Mouse (Mus musculus): Measurements from ENCODE around the gene Trim7. TPM values are rescaled to one million over a fixed set of nuclear protein-coding genes. Genes with fewer than 3 reads are reported as not detected.
"Not testable (repeated sequence)": the region's sequence is repeated elsewhere in the genome, so short reads cannot be mapped to it uniquely, and the experiment has no call there.

The Trim7 gene
- total RNA-seq, 2 experiments from 2014 or later, result 48.2 to 49.7 TPM

DNA sequence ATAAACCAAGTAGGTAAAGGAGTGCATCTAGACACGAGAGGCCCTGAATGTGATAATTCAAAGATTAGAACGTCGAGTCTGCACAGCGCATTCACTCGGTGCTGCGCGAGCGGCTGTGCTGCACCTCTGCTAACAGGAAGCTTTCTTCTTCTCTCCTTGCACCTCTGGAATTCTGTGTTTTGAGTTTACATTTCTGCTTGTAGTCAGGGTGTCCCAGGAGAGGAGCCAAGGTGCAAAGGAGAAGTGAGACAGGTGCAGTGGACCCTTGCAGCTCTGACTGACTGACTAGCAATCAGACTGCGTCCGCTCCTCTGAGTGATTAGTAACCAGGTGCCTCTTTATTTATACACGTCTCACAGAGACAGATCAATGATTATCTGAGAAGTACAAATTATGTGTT lies 17.3 kb downstream of the Trim7 start:
- no peak for DNase-seq

DNA sequence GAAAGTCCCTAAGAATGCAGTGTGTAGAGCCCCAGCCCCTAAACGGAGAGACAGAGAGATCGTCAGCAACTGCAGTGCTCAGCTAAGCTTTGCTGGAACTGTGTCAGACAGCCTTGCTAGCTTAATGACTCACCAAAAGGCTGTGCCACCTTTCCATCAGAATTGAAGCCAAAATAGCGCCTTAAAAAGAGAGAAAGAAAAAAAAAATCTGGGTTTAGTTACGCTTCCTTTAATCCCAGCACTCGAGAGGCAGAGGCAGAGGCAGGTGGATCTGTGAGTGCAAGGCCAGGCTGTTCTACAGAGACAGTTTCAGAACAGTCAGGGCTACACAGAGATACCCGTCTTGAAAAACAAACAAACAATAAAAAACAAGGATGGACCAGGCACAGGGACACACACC lies 18.4 kb downstream of the Trim7 start:
- no peak for DNase-seq
- intact Hi-C loops (cut with DNase I), result no loop called here

More for the DNA sequence above, 17.3 kb downstream of the Trim7 start:
- intact Hi-C loops (cut with DNase I), result no loop called here

DNA sequence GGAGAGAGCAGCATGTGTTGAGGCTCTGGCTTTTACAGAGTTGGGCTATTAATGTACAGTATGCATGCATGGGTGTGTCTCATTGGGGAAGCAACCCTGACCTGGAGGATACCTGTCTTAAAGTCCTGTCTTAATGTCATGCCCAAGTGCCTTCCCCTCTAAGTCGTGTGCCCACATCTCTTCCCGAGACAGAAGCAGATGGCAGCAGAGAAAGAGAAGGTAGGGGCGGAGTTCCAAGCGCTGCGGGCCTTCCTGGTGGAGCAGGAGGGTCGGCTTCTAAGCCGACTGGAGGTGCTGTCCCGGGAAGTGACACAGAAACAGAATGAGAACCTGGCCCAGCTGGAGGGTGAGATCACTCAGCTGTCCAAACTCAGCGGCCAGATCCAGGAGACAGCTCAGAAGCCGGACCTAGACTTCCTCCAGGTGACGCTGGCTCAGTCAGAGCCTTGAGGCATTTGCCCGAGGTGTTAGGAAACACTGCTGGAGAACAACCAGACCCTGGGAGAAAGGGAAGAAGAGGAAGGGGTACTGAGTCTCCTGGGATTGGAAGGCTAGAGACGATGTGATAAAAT lies 19.4 kb downstream of the Trim7 start:
- intact Hi-C loops (cut with DNase I), result no loop called here
- no peak for DNase-seq

DNA sequence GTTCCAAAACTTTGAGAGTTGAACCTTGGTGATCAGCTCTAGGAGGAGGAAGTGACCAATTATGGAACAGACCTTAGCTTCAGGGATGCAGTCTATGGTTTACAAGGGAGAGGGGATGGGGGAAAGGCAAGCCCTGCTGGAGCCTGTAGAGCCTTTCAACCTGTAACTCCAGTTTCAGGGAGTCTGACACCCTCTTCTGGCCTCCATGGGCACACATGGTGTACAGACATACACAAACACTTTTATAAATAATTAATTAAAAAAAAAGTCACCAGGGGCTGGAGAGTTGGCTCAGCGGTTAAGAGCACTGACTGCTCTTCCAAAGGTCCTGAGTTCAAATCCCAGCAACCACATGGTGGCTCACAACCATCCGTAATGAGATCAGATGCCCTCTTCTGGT lies 20.4 kb downstream of the Trim7 start:
- DNase-seq; intact Hi-C loops (cut with DNase I): not testable (repeated sequence)

DNA sequence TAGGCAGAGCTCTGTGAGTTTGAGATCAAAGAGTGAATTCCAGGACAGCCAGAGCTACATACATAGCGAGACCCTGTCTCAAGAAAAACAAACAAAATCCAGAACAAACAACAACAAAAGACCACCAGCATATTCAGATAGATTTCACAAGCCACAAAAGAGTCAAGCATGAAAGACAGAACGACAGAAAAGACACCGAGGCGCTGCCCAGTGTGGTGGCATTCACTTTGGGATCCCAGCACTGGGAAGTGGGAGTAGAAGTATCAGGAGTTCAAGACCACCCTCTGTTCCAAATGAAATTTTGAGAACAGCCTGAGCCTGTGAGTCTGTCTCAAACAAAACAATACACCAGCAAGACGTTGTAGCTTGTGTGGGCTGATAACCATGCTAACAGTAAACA lies 20.9 kb downstream of the Trim7 start:
- no peak for DNase-seq
- intact Hi-C loops (cut with DNase I), result no loop called here

DNA sequence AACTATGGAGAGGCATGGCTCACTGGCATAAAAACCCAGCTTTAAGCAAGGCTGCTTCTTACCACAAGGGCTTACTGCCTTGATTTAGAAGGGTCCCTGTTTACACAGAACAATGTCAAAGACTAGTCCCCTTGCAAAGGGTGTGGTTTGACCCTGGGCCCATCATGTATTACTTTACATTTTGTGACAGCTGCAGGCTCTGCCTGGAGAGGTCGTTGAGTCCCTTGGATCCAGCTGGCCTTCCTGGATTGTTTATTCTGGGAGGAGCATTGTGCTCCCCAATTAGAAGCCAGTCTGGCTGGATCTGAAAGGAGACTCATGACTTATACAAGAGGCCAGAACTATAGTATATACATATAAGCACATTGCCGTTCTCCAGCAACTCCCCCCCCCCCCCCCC lies 24.3 kb downstream of the Trim7 start:
- no peak for DNase-seq
- intact Hi-C loops (cut with DNase I), result no loop called here

DNA sequence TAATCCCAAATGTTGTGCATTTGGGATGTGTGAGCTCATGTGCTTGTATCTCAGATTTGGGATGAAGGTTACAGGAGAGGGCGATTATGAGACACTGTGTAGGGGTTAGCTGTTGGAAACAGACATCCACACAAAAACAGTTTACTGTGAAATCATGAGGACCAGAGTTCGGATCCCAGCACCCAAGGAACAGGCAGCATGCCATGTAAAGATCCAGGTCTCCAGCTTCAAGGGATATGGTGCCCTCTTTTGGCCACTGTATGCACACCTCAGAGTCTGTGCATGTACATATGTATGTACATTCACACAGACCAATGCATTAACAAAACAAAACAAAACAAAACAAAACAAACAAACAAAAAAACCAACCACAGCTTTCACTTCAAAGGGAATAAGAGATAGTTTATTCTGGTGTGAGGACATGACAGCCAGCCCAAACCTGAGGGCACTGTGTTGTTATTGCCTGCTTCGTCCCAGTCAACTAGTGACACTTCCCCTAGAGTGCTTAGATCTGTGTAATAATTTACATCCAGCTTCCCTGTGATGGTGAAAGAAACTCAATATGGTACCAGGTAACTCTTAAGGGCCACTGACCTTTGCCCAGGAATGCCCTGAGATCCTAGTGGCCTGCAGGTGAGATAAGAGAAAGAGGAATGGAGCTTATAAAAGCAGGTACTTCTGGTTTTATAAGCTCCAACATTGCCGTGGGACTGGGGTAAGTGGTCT lies 25.5 kb downstream of the Trim7 start:
- no peak for DNase-seq
- intact Hi-C loops (cut with DNase I), result no loop called here

DNA sequence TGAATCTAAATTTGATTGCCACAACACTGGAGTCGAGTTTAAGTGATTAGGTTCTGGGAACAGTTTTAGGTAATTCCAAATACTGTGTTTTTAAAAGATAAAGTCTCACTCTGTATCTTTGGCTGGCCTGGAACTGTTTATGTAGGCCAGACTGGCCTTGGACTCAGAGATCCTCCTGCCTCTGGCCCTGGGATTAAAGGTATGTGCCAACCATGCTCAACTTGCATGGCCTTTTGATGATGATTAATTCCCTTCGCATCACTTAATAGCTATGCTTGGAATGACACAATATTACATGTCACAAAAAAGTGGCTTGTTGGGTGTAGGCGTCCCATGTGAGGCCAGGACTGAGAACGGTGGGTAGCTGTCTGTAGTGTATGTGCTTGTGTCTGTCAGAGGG lies 26.2 kb downstream of the Trim7 start:
- intact Hi-C loops (cut with DNase I), result no loop called here
- no peak for DNase-seq

DNA sequence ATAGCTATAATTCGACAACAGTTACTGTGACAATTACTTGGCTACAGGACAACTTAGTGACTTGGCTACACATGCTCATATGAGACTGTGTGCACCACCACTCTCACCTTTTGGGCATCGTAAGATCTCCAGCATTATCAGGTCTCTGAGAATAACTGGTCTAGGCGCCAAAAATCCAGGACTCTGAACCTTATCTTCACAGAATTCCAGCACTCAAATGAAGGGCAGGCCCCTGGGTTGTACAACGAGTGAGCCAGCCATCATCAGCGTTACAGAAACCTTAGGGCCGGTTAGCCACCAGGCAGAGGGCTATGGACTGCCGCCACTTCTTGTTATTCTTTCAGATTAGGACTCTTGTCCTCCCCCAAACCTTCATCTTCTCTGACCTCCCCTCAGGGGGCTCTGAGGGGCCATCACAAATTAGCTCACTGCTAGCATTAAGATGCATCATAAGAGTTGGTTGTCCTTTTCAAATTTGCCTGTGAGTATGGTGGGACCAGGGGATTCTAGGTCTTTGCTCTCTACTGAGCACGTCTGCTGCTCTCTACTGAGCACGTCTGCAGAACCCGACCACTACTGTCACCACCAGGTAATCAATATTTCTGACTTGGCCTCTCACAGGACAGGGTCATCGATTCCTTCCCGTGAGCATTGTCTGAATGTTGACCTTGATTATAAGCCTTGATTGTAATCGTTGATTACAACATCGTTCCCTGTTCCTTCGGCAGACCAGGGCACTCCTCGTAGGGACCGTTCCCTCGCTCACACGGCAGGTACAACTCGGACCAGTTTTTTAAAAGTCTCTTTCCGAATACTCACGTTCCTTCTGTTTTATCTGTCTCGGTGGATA lies 26.9 kb downstream of the Trim7 start:
- intact Hi-C loops (cut with DNase I), result no loop called here
- no peak for DNase-seq

DNA sequence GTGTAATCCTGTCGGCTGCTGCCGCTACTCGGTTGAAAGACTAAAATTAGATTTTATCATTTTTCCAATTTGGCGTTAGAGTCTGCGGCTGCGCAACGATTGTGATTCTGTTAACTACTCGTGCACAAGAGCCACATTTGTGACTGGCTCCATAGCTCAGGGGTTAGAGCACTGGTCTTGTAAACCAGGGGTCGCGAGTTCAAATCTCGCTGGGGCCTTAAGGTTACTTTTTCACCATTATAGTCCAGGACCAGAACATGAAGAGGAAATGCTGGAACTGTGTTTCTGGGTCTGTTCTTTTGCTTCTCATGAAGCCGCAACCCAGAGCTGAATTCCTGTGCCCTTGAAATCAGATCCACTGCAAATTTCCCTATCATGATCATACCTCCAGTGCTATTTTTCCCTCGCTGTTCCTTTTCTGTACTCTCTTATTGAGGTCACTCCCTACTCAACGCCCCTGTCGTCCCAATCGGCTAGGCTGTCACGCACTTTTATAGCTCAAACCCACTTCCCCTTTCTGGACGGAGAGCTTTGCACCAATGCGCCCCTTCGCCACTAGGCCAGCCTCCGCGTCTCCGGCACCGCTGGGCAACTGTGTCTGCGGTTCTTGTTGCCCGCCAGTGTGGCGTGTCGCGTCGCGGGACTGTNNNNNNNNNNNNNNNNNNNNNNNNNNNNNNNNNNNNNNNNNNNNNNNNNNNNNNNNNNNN lies 27.7 kb downstream of the Trim7 start:
- DNase-seq, result peak; percentile 74 to 88
- intact Hi-C loops (cut with DNase I), result no loop called here

DNA sequence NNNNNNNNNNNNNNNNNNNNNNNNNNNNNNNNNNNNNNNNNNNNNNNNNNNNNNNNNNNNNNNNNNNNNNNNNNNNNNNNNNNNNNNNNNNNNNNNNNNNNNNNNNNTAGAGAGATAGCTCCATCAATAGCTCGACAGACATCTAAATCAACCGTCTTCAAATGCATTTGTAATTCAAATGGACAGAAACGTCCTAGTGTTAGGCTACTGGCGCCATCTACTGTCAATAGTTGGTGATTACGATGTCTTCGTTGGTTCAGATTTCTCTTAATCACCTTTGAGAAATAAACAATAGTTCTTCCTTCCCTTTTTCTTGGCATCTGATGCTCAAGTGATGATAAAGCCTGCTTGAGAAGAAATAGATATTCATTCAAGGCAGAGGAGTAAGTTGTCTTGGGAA lies 33.1 kb downstream of the Trim7 start:
- DNase-seq, result no peak

DNA sequence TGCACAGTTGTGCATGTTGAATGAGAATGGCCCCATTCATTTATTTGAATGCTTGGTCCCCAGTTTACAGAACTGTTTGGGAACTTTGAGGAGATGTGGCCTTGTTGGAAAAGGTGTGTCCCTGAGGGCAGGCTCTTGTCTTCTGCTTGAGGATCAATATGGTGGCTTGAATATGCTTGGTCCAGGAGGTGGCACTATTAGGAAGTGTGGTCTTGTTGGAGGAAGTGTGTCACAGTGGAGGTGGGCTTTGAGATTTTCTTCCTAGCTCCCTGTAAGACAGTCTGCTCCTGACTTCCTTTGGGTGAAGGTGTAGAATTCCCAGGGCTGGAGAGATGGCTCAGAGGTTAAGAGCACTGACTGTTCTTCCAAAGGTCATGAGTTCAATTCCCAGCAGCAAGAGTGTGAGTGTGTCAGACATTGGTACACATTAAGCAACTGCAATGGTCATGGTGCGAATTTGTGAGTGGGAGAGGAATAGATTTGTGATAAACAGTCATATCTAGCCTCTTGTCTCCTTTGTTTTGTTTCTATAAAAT lies 36.9 kb downstream of the Trim7 start:
- DNase-seq, result no peak
- intact Hi-C loops (cut with DNase I), result no loop called here

More for the DNA sequence above, 33.1 kb downstream of the Trim7 start:
- intact Hi-C loops (cut with DNase I), result no loop called here

DNA sequence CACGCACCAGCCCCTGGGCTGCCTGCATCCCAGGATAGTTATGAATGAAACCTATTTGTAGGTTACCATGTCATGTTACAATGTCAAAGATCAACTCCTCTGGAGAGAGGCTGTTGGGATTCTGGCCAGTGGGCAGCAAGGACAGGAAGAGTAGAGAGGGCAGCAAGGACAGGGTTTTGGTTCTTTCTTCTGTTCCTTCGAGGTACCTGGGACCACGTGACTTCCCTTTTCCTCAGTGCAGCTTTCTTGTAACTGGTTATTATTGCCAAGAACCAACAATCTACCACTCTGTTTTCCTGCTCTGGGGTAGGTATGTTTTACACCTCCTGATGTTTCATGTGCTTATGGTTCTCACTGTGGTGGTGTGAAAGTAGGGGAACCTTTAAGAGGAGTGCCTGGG lies 37.9 kb downstream of the Trim7 start:
- no peak for DNase-seq
- intact Hi-C loops (cut with DNase I), result no loop called here

DNA sequence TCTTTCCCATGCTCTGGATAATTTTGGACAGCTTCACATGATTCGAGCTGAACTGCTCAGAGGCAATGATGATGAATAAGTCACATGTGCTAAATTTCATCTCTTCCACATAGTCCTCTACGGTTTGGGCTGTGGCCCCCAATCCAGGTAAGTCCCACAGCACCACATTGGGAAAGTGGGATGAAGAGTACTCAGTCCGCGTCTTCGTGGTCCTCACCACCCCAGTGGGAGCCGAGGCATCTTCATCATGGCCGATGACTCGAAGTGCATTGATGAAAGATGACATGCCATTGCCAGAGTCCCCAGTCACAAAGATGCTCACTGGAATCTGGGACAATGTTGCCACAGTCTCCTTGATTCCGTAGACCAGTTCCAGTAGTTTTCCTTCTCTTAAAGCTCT lies 40.5 kb downstream of the Trim7 start:
- DNase-seq, result no peak
- intact Hi-C loops (cut with DNase I), result no loop called here

DNA sequence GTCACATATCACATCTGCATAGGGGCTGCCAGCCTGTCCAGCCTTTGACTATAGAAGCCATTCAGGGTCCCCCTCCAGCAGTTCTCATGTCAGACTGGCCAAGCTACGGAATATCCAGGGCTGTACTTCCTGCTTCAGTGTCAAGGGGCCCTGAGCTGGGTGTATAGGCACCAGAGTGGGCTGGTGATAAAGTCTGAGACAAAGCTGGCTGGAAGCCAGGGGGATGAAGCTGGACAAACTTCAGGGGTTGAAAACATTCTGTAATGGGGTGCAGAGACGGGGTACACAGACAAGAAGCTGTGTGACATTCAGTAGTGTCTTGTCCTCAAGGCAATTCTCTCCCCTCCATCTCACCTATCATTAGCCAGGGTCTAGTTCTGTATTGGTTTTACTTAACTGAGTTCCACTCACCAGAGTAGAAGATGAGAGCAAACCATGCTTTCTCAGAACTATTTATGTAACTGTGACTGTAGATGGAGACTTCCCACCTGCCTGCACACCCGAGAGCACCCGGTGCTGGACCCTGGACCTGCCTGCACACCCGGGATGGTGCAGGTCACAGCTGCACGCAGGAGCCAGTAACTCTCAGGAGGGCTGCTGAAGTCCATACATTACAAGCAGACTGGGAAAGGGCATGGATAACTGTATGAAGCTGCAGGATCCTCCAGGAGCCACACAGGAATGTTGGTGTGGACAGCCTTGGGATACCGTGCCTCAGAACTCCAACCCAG lies 43.6 kb downstream of the Trim7 start:
- no peak for DNase-seq
- intact Hi-C loops (cut with DNase I), result loop anchor here (10.0 kb wide), 2 partner anchors 335 to 385 kb away; partner anchors contain the start of gene Zfp62

DNA sequence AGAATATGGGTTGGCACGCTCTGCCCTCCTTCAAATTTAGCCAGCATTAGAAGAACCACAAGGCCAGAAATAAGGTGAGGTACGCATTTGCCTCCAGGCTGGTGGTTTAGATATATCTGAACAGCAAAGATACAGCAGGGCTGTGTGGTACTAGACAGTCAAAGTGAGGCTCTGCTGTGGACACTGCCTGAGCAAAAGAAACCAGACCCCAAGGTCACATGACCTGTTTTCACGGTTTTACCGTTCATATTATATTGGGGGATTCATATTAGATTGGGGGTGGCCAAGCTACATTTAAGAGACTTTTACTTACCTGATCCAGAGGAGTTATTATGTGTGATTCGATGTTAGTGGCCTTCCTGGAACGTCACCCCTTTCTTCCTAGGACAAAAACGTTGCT lies 44.8 kb downstream of the Trim7 start:
- DNase-seq, result no peak
- intact Hi-C loops (cut with DNase I), result loop anchor here (10.0 kb wide), 2 partner anchors 334 to 384 kb away; partner anchors contain the start of gene Zfp62

DNA sequence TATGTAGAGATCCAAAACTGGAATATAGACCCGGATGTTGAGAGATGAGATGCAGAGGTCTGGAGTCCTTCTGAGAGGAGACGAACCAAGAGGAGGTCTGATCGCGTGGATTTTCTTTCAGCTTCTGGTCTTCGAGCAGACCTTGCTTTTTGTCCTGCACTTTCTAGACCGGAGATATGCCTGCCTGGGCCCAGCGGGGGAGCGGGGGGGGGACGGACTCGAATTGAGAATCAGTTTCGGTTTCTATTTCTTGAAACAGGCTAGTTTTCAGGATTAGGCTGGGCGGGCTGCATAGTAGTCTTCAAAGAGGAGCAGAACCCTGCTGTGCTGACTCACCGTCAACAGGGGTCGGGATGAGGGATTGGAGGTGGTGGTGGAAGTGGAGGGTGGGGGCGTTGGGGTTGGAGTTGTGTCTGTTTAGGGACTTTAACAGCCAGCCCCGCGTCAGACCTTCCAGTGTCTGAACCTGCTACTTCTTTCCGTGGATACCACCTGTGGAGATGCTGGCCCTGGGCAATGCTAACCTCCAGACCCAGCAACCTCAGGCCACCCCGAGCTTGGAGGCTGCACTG lies 45.3 kb downstream of the Trim7 start, which contains the start of gene Irgm1:
Irgm1 (minus strand) TSS at position 483 of the 572 bp plus-strand sequence.
- intact Hi-C loops (cut with DNase I), result loop anchor here (10.0 kb wide), 2 partner anchors 334 to 384 kb away; partner anchors contain the start of gene Zfp62

DNA sequence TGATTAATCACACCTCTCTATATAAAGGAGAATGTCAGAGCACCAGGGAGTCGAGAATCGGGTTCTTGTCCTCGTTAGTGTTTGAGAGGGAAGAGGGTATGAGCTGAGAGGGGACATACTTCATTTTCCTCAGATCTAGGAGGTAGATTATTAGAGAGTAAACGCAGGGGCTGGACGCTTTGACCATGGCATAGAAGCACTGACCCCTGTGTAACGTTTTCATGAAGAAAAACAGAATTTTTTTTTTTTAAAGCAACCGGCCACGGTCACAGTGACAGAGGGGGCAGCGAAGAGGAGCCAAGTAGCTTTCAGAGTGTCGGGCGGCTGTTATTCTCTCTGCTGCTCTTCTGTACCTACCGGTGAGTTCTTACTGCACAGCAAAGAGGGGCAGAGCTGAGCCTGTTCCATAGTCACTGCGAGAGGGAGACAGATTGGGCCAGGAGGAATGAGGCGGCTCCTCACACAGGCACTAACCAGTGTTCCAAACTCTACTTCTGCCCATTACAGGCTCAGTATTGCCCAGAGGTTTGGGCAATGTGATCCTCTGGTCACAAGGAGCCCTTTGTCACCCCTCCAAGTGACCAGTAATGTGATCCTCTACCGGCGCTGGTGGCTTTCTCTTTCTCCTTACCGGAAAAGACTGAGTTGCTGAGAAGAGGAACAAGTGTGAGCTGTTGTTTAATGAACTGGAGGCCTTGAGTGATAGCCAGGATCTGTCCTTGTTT lies 46.0 kb downstream of the Trim7 start:
- peak; percentile 49 to 57 for DNase-seq
- intact Hi-C loops (cut with DNase I), result loop anchor here (10.0 kb wide), 2 partner anchors 333 to 383 kb away; partner anchors contain the start of gene Zfp62

More for the DNA sequence above, 45.3 kb downstream of the Trim7 start, which contains the start of gene Irgm1:
- peak; percentile 49 to 65 for DNase-seq

All from gastrocnemius, postnatal 36 days (tissue).